Mouse (Mus musculus) liver, embryonic 15.5 days (tissue): ENCODE results near the gene Atp1b1. TPM values are rescaled to one million over a fixed set of nuclear protein-coding genes. Genes with fewer than 3 reads are reported as not detected.

Source experiments
- ATAC-seq: fragments of 200-750 bp; cut with Nextera tagmentation; 2 replicates; pipeline ENCODE4 v1.8.0; 2017; ENCODE audit warnings: moderate number of reproducible peaks, mild to moderate bottlenecking, moderate library complexity; ENCODE audit not compliant: insufficient read depth
- H3K27ac ChIP-seq: fragments of 300-500 bp; sonication (generic); replicated peaks from 2 replicates; pipeline ENCODE4 v1.5.1; 2015; ENCODE audit warnings: mild to moderate bottlenecking, inconsistent platforms
- H3K27me3 ChIP-seq: fragments of 300-500 bp; sonication (generic); 2 replicates; pipeline ENCODE4 v1.6.1; 2015; ENCODE audit warnings: mild to moderate bottlenecking, inconsistent platforms
- H3K36me3 ChIP-seq: fragments of 300-500 bp; sonication (generic); replicated peaks from 2 replicates; pipeline ENCODE4 v1.6.1; 2015; ENCODE audit warnings: moderate library complexity, mild to moderate bottlenecking, inconsistent platforms
- H3K4me1 ChIP-seq: fragments of 300-500 bp; sonication (generic); replicated peaks from 2 replicates; pipeline ENCODE4 v1.6.1; 2015; ENCODE audit warnings: inconsistent platforms
- H3K4me2 ChIP-seq: fragments of 300-500 bp; sonication (generic); 2 replicates; pipeline ENCODE4 v1.6.1; 2015; ENCODE audit warnings: moderate library complexity, mild to moderate bottlenecking, inconsistent platforms
- H3K4me3 ChIP-seq: fragments of 300-500 bp; sonication (generic); replicated peaks from 2 replicates; pipeline ENCODE4 v1.5.1; 2015; ENCODE audit warnings: mild to moderate bottlenecking, inconsistent platforms
- H3K9ac ChIP-seq: fragments of 300-500 bp; sonication (generic); 2 replicates; pipeline ENCODE4 v1.6.1; 2015; ENCODE audit warnings: moderate library complexity, mild to moderate bottlenecking, inconsistent platforms
- H3K9me3 ChIP-seq: fragments of 300-500 bp; sonication (generic); replicated peaks from 2 replicates; pipeline ENCODE4 v1.6.1; 2016; ENCODE audit warnings: inconsistent platforms
- WGBS: fragments of 180-500 bp; shearing (Covaris S2); methylation state at CpG from one replicate; pipeline ENCODE4 v1.1.7; 2015; ENCODE audit warnings: mixed read lengths; ENCODE audit not compliant: insufficient replicate concordance; 5-methylcytosine and 5-hydroxymethylcytosine counted together
- polyA plus RNA-seq: library from polyadenylated mRNA; unstranded; fragments of >200 nt; fragmentation: Nextera tagmentation; extraction: Ambion mirVana; gene quantifications from 2 replicates; pipeline ENCODE4 v1.2.1, GENCODE M21; 2015

Gene Atp1b1
- polyA plus RNA-seq, 1 experiment from 2014 or later, result 13.5 TPM

GRCm38 (mm10) chr1:164481645-164482354 is 23.6 kb upstream of the Atp1b1 start:
- no peak overlapping the region for H3K4me2 ChIP-seq
- ATAC-seq, result no peak
- WGBS, result 53% methylated on average over 9 of the region's 9 CpGs
- H3K27ac ChIP-seq, result no peak overlapping the region
- no peaks in the 10 kb centered on the region for H3K4me1 ChIP-seq
- no peak overlapping the region for H3K9ac ChIP-seq
- H3K27me3 ChIP-seq, result no peaks in the 10 kb centered on the region
- H3K36me3 ChIP-seq, result no peaks in the 10 kb centered on the region
- no peaks in the 10 kb centered on the region for H3K9me3 ChIP-seq
- no peak overlapping the region for H3K4me3 ChIP-seq

DNA sequence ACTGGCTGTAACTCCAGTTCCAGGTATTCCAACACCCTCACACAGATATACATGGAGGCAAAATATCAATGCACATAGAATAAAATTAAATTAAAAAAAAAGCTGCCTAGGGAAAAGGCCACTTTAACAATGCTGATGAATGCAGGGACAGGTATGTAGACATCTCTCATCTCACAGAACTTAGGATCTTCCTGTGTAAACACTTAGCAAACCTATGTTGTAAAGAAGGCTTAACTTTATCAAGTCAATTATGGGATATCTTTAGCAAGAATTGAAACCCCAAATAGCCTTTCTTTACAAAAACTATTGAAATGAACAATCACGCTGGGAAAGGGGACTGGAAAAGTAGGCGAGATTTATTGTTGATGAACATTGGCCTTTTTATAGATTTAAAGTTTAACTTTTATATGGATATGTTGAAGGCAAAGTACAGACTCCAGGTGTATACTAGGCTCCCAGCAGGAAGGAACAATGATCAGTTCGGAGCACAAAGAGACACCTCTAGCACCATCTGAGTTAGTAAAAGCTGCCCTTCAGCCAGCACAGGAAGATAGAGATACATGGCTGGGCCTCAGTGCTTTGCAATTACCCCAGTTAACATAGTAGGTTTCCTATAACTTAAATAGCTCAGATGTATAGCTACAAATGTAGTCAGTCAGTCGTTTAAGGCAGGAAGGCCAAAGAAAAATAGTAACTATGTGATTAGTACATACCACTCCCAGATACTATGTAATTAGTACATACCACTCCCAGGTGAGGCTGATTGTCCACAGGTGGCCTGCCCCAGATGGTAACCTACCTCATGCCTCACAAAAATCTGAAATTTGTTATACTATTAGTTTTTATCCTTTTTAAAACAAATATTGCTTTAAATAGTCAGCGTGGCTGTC is 22.8 kb upstream of the Atp1b1 start:
- Histone ChIP-seq H3K4me3 (no peak overlapping the region), H3K27me3 (no peaks in the 10 kb centered on the region), H3K36me3 (no peaks in the 10 kb centered on the region), H3K9ac (no peak overlapping the region), H3K4me1 (no peaks in the 10 kb centered on the region), H3K4me2 (no peak overlapping the region), H3K9me3 (no peaks in the 10 kb centered on the region), H3K27ac (no peak overlapping the region)
- 63% methylated on average over 5 of the region's 5 CpGs for WGBS
- ATAC-seq, result no peak

- Histone ChIP-seq H3K4me3 (no peak overlapping the region), H3K9ac (no peak overlapping the region), H3K27me3 (no peaks in the 10 kb centered on the region), H3K9me3 (no peaks in the 10 kb centered on the region), H3K27ac (no peak overlapping the region), H3K4me2 (no peak overlapping the region), H3K36me3 (no peaks in the 10 kb centered on the region), H3K4me1 (no peaks in the 10 kb centered on the region)
- WGBS, result 63% methylated on average over 4 of the region's 4 CpGs
- no peak for ATAC-seq
These were observed 17.7 kb upstream of the Atp1b1 start for GRCm38 (mm10) chr1:164475895-164476294.

DNA sequence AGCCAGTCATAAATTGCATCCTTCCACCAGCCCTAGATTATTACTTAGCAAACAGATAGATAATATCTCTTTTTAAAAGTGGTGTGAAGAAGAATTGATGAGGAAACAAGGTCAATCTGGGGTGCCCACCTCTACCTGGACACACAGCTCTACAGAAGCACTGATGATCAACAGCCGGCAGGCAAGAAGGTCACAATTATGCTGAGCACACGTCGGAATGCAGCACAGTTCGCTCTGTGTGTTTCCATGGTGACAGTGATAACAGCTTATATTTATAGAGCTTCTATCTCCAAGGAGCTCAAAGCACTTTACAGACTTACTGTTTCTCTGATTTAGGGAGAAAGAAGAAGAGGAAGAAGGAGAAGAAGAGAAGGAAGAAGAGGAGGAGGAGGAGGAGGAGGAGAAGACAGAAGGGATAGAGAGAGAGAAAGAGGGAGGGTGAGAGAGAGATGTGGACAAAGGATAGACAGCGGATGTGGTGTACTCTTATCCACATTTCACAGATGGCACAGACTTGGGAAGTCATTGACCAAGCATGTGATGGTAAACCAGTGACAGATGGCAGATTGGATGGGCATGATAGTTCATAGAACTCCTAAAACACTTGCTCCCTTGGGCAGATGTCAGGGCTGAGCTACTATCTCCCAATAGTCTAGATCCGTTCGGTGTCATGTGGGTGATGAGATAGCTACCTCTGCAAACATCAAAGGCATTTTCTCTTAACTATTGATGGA is 16.8 kb upstream of the Atp1b1 start:
- H3K36me3 ChIP-seq, result no peaks in the 10 kb centered on the region
- no peaks in the 10 kb centered on the region for H3K4me1 ChIP-seq
- no peaks in the 10 kb centered on the region for H3K27me3 ChIP-seq
- ATAC-seq, result no peak
- H3K9ac ChIP-seq, result no peak overlapping the region
- whole genome bisulfite sequencing, result 58% methylated on average over 7 of the region's 7 CpGs
- no peak overlapping the region for H3K4me3 ChIP-seq
- H3K27ac ChIP-seq, result no peak overlapping the region
- no peak overlapping the region for H3K4me2 ChIP-seq
- H3K9me3 ChIP-seq, result no peaks in the 10 kb centered on the region

GRCm38 (mm10) chr1:164474310-164474709 is 16.2 kb upstream of the Atp1b1 start:
- Histone ChIP-seq H3K9ac (no peak overlapping the region), H3K27ac (no peak overlapping the region), H3K27me3 (no peaks in the 10 kb centered on the region), H3K4me3 (no peak overlapping the region), H3K36me3 (no peaks in the 10 kb centered on the region), H3K9me3 (no peaks in the 10 kb centered on the region), H3K4me1 (no peaks in the 10 kb centered on the region), H3K4me2 (no peak overlapping the region)
- no peak for ATAC-seq
- 64% methylated on average over 6 of the region's 6 CpGs for WGBS

- WGBS, result 77% methylated on average over 7 of the region's 7 CpGs
- H3K27me3 ChIP-seq, result no peaks in the 10 kb centered on the region
- no peaks in the 10 kb centered on the region for H3K36me3 ChIP-seq
These were observed 15.2 kb upstream of the Atp1b1 start for GRCm38 (mm10) chr1:164473398-164473797.

GRCm38 (mm10) chr1:164471632-164472031 is 13.5 kb upstream of the Atp1b1 start:
- H3K27me3 ChIP-seq, result no peaks in the 10 kb centered on the region
- H3K4me3 ChIP-seq, result no peak overlapping the region
- H3K9ac ChIP-seq, result no peak overlapping the region
- H3K36me3 ChIP-seq, result no peaks in the 10 kb centered on the region
- no peaks in the 10 kb centered on the region for H3K4me1 ChIP-seq
- H3K4me2 ChIP-seq, result no peak overlapping the region
- no peak for ATAC-seq
- WGBS, result 77% methylated on average over 5 of the region's 5 CpGs
- no peak overlapping the region for H3K27ac ChIP-seq
- H3K9me3 ChIP-seq, result no peaks in the 10 kb centered on the region

More at GRCm38 (mm10) chr1:164473398-164473797, 15.2 kb upstream of the Atp1b1 start:
- Histone ChIP-seq H3K4me3 (no peak overlapping the region), H3K4me1 (no peaks in the 10 kb centered on the region), H3K4me2 (no peak overlapping the region), H3K27ac (no peak overlapping the region), H3K9ac (no peak overlapping the region), H3K9me3 (no peaks in the 10 kb centered on the region)
- ATAC-seq, result no peak

DNA sequence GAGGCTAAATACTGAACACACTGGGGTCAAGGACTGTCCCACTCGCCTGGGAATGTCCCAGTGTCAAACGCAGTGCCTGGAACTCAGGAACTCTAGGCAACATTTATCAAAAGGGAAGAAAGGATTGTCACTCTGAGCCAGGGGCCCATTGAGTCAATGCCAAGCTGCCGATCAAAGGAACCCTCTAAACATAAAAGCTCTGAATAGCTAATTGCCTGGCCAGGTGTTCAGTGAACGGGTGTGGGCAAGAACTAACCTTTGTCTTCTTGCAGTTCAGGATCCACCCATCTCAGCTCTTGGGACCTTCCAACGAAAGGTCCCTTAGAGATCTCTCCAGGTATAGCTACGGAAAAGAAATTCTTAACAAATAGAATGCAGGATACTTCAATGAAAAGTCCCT is 12.8 kb upstream of the Atp1b1 start:
- Histone ChIP-seq H3K27ac (no peak overlapping the region), H3K4me2 (no peak overlapping the region), H3K9me3 (no peaks in the 10 kb centered on the region), H3K36me3 (no peaks in the 10 kb centered on the region), H3K4me1 (no peaks in the 10 kb centered on the region), H3K9ac (no peak overlapping the region), H3K27me3 (no peaks in the 10 kb centered on the region), H3K4me3 (no peak overlapping the region)
- ATAC-seq, result no peak
- WGBS, result 54% methylated on average over 6 of the region's 6 CpGs

DNA sequence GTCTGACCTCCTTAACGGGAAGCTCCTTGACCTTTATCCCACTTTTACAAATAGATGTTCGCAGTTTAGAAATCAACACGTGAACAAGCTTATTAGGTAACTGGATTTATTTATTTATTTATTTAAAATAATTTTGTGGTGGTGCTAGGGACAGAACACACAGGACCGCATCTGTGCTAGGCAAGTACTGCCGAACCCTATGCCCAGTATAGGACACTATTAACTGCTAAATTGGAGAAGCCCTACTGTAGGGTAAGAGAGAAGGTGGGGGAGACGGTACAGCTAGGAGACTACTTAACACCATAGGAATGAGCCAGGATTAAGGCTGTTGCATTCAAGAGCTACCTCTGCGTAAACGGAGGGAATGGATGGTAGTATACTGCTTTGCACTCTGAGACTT is 10.2 kb upstream of the Atp1b1 start:
- Histone ChIP-seq H3K9me3 (no peaks in the 10 kb centered on the region), H3K4me3 (no peak overlapping the region), H3K36me3 (no peaks in the 10 kb centered on the region), H3K4me2 (no peak overlapping the region), H3K9ac (no peak overlapping the region), H3K27me3 (no peaks in the 10 kb centered on the region), H3K27ac (no peak overlapping the region), H3K4me1 (no peaks in the 10 kb centered on the region)
- ATAC-seq, result no peak
- 66% methylated on average over 8 of the region's 8 CpGs for WGBS

GRCm38 (mm10) chr1:164467406-164467805 is 9.3 kb upstream of the Atp1b1 start:
- Histone ChIP-seq H3K4me1 (no peaks in the 10 kb centered on the region), H3K9ac (no peak overlapping the region), H3K9me3 (no peaks in the 10 kb centered on the region), H3K4me2 (no peak overlapping the region), H3K27ac (no peak overlapping the region), H3K27me3 (no peaks in the 10 kb centered on the region), H3K36me3 (no peaks in the 10 kb centered on the region), H3K4me3 (no peak overlapping the region)
- 69% methylated on average over 10 of the region's 10 CpGs for WGBS
- no peak for ATAC-seq

GRCm38 (mm10) chr1:164461726-164462125 is 3.6 kb upstream of the Atp1b1 start:
- Histone ChIP-seq H3K27ac (no peak overlapping the region), H3K9ac (no peak overlapping the region), H3K27me3 (peaks cover 41% of the 10 kb centered on the region), H3K36me3 (no peaks in the 10 kb centered on the region), H3K4me2 (no peak overlapping the region), H3K9me3 (no peaks in the 10 kb centered on the region), H3K4me3 (no peak overlapping the region), H3K4me1 (peaks cover 13% of the 10 kb centered on the region)
- no peak for ATAC-seq
- 38% methylated on average over 10 of the region's 10 CpGs for WGBS
